ENCODE assay signal across 9 mouse cellular contexts in the genomic region with DNA sequence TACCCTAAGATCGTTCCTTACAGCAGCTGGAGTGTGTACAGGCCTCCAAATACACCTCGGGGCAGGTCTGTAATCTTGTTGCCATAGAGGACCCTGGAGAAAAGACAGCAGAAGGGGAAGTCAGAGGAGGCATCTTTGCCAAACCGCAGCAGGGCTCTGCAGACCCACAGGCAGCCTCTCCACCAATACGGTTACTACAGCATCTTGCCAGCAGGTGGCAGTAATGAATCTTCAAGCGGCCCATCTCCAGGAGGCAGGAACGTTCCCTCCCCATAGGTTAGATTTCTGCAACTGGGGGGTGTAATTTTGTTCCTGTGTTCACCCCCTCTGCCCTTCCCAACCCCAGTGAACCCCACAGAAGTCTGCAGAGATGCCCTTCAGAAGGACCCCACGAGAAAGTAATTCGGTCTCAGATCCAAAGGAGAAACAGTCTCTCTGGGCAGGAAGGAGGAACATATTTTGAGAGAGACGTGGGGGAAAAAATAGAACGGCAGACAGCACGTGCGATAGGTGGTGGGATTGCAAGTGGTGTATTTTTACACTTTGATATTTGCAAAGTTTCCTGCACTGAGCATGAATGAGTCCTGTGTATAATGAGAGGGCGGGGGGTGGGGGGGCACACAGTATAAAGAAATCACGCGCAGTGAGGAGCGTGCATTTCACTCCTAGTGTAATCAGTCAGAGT.
DNase-seq lines count a peak whose midpoint lies in the region; ATAC-seq and TF ChIP-seq lines count a peak whose summit lies in the region.
"Had no signal": no experiment of that assay in that cellular context is flagged by ENCODE, and none has a peak within 500 bp of the region (broad histone marks: within the 10 kb centered on the region; RNA-seq: fewer than 3 reads in every experiment).

No protein-coding gene starts in this region.

- 37% methylated on average over 16 of the region's 16 CpGs for WGBS in intestine, postnatal 0 days
- 35% methylated on average over 16 of the region's 16 CpGs for WGBS in liver, embryonic 11.5 days
- 17% methylated on average over 16 of the region's 16 CpGs for WGBS in thymus, adult 2 months

- H3K9ac ChIP-seq in intestine, postnatal 0 days (ENCODE audit: low read depth, low read length), result no peak overlapping the region
- H3K9ac ChIP-seq in liver, embryonic 11.5 days (ENCODE audit: low read depth, low read length), result no peak overlapping the region
- H3K9ac ChIP-seq: embryonic facial prominence, embryonic 15.5 days had no signal

- H3K9me3 ChIP-seq in intestine, postnatal 0 days (ENCODE audit: control insufficient read depth), result no peaks in the 10 kb centered on the region
- H3K9me3 ChIP-seq in liver, embryonic 11.5 days (ENCODE audit: control insufficient read depth, low read length), result no peaks in the 10 kb centered on the region
- H3K9me3 ChIP-seq: embryonic facial prominence, embryonic 15.5 days had no signal

- no peak overlapping the region for H3K4me2 ChIP-seq in intestine, postnatal 0 days (replicated peaks; ENCODE audit: low read depth)
- H3K4me2 ChIP-seq in liver, embryonic 11.5 days, result peak overlapping the region; percentile 22; the same call in 1 of the 2 replicates
- H3K4me2 ChIP-seq: embryonic facial prominence, embryonic 15.5 days had no signal

- H3K4me1 ChIP-seq in intestine, postnatal 0 days (replicated peaks; ENCODE audit: control insufficient read depth, insufficient read depth, low read length), result no peaks in the 10 kb centered on the region
- H3K4me1 ChIP-seq in liver, embryonic 11.5 days (replicated peaks; ENCODE audit: control insufficient read depth, insufficient read depth, low read length), result no peaks in the 10 kb centered on the region
- H3K4me1 ChIP-seq in thymus, adult 2 months (replicated peaks; ENCODE audit: control insufficient read depth, insufficient read depth, low read length), result peaks cover 31% of the 10 kb centered on the region

- no peak for TF ChIP-seq POLR2A in thymus, adult 2 months (IDR thresholded peaks at IDR 0.05; ENCODE audit: control insufficient read depth, extremely low read depth, insufficient read depth, low read length, poor library complexity)

- peak; percentile 13 to 26 for DNase-seq in urinary bladder, adult 18-20 months (ENCODE audit: low spot score in 2 of 2)
- no peak for DNase-seq in urinary bladder, postnatal 10 days (ENCODE audit: low spot score)
- peak; percentile 70 to 82 for DNase-seq in cerebellum, postnatal 25 days
- peak; percentile 64 for DNase-seq in gastrocnemius, adult 18-20 months (ENCODE audit: low spot score)
- peak; percentile 45 for DNase-seq in liver, embryonic 11.5 days (ENCODE audit: low spot score)
- peak; percentile 84 for DNase-seq in thymus, adult 2 months

- H3K36me3 ChIP-seq in intestine, postnatal 0 days (ENCODE audit: control insufficient read depth, insufficient read depth), result no peaks in the 10 kb centered on the region
- no peaks in the 10 kb centered on the region for H3K36me3 ChIP-seq in liver, embryonic 11.5 days (ENCODE audit: control insufficient read depth, insufficient read depth, low read length)
- H3K36me3 ChIP-seq in thymus, adult 2 months (ENCODE audit: control insufficient read depth, insufficient read depth, low read length), result no peaks in the 10 kb centered on the region
- H3K36me3 ChIP-seq: embryonic facial prominence, embryonic 15.5 days had no signal

- TF ChIP-seq CTCF in intestine, postnatal 0 days (IDR thresholded peaks at IDR 0.05; ENCODE audit: low read depth), result peak; percentile 84
- TF ChIP-seq CTCF in thymus, adult 2 months (IDR thresholded peaks at IDR 0.05; ENCODE audit: borderline replicate concordance, control insufficient read depth, extremely low read depth, insufficient read depth, low read length, poor library complexity), result peak; percentile 89; the same call in 1 of the 2 replicates

- no peak overlapping the region for H3K27ac ChIP-seq in intestine, postnatal 0 days (ENCODE audit: low read depth, low read length)
- no peak overlapping the region for H3K27ac ChIP-seq in liver, embryonic 11.5 days (ENCODE audit: low read depth, low read length)
- no peak overlapping the region for H3K27ac ChIP-seq in thymus, adult 2 months (ENCODE audit: control insufficient read depth, insufficient read depth, low read length)
- H3K27ac ChIP-seq: embryonic facial prominence, embryonic 15.5 days had no signal

- ATAC-seq in intestine, postnatal 0 days, result no peak
- ATAC-seq in liver, embryonic 11.5 days (replicated peaks; ENCODE audit: low FRiP score), result 0 out of 2 replicates have a peak, but pooled peaks have one; percentile 45
- ATAC-seq in neutrophil, adult 5-6 weeks (ENCODE audit: extremely low read depth, insufficient number of reproducible peaks, low FRiP score, poor library complexity, severe bottlenecking), result peak; percentile 67

- no peak overlapping the region for H3K4me3 ChIP-seq in intestine, postnatal 0 days (ENCODE audit: low read depth, low read length)
- no peak overlapping the region for H3K4me3 ChIP-seq in liver, embryonic 11.5 days (ENCODE audit: low read depth, low read length)
- no peak overlapping the region for H3K4me3 ChIP-seq in thymus, adult 2 months (ENCODE audit: control insufficient read depth, insufficient read depth, low read length)
- H3K4me3 ChIP-seq: embryonic facial prominence, embryonic 15.5 days had no signal

- H3K27me3 ChIP-seq in intestine, postnatal 0 days (replicated peaks; ENCODE audit: control insufficient read depth, insufficient read depth, low read length), result no peaks in the 10 kb centered on the region
- H3K27me3 ChIP-seq in liver, embryonic 11.5 days (replicated peaks; ENCODE audit: control insufficient read depth, insufficient read depth, low read length), result peaks cover 13% of the 10 kb centered on the region
- H3K27me3 ChIP-seq in thymus, adult 2 months (ENCODE audit: control insufficient read depth, insufficient read depth, low read length), result no peaks in the 10 kb centered on the region
- H3K27me3 ChIP-seq: embryonic facial prominence, embryonic 15.5 days had no signal
